Mouse (Mus musculus): ENCODE measurements around the gene H2-D1. TPM values are rescaled to one million over a fixed set of nuclear protein-coding genes. Genes with fewer than 3 reads are reported as not detected.

Gene H2-D1
- polyA plus RNA-seq, 1 experiment from 2014 or later = 141 TPM

Small RNA genes within 50 kb of the gene (microRNA-seq; reads per million reads assigned to microRNA genes)
- 1.8 reads per million for gene Mir6975
- 0.79 reads per million for gene Mir8094

Other genes starting within 250 kb of the H2-D1 start
- 0.14 and 0.25 TPM in 2 replicates for gene Vwa7, start 246.2 kb upstream of the H2-D1 start, polyA plus RNA-seq (2015; fragmentation: Nextera tagmentation; extraction: Ambion mirVana)
- 4.3 and 4.6 TPM in 2 replicates for gene Sapcd1, start 234.7 kb upstream of the H2-D1 start, polyA plus RNA-seq (2015; fragmentation: Nextera tagmentation; extraction: Ambion mirVana)
- gene Msh5, start 216.0 kb upstream of the H2-D1 start, polyA plus RNA-seq (2015; fragmentation: Nextera tagmentation; extraction: Ambion mirVana) = 4.7 and 4.9 TPM in 2 replicates
- 298 and 322 TPM in 2 replicates for gene Clic1, start 212.8 kb upstream of the H2-D1 start, polyA plus RNA-seq (2015; fragmentation: Nextera tagmentation; extraction: Ambion mirVana)
- 305 and 309 TPM in 2 replicates for gene Ddah2, start 203.7 kb upstream of the H2-D1 start, polyA plus RNA-seq (2015; fragmentation: Nextera tagmentation; extraction: Ambion mirVana)
- gene Ly6g6c, start 197.3 kb upstream of the H2-D1 start, polyA plus RNA-seq (2015; fragmentation: Nextera tagmentation; extraction: Ambion mirVana) = 0.53 and 0.97 TPM in 2 replicates
- gene Mpig6b, start 196.5 kb upstream of the H2-D1 start, polyA plus RNA-seq (2015; fragmentation: Nextera tagmentation; extraction: Ambion mirVana) = 1.1 and 1.2 TPM in 2 replicates
- 1.8 and 2.3 TPM in 2 replicates for gene Ly6g6e, start 185.8 kb upstream of the H2-D1 start, polyA plus RNA-seq (2015; fragmentation: Nextera tagmentation; extraction: Ambion mirVana)
- gene Ly6g6d, start 184.7 kb upstream of the H2-D1 start, polyA plus RNA-seq (2015; fragmentation: Nextera tagmentation; extraction: Ambion mirVana) = 7.0 and 9.0 TPM in 2 replicates
- 0.31 and 0.79 TPM in 2 replicates for gene Ly6g6f, start 177.1 kb upstream of the H2-D1 start, polyA plus RNA-seq (2015; fragmentation: Nextera tagmentation; extraction: Ambion mirVana)
- 98.3 and 100 TPM in 2 replicates for gene Abhd16a, start 173.5 kb upstream of the H2-D1 start, polyA plus RNA-seq (2015; fragmentation: Nextera tagmentation; extraction: Ambion mirVana)
- gene Ly6g5c, start 154.5 kb upstream of the H2-D1 start, polyA plus RNA-seq (2015; fragmentation: Nextera tagmentation; extraction: Ambion mirVana) = not detected in 2 replicates
- 0.60 and 1.1 TPM in 2 replicates for gene Ly6g5b, start 147.3 kb upstream of the H2-D1 start, polyA plus RNA-seq (2015; fragmentation: Nextera tagmentation; extraction: Ambion mirVana)
- gene Gpank1, start 141.3 kb upstream of the H2-D1 start, polyA plus RNA-seq (2015; fragmentation: Nextera tagmentation; extraction: Ambion mirVana) = 18.3 and 19.7 TPM in 2 replicates
- 242 and 248 TPM in 2 replicates for gene Csnk2b, start 140.7 kb upstream of the H2-D1 start, polyA plus RNA-seq (2015; fragmentation: Nextera tagmentation; extraction: Ambion mirVana)
- 9.7 and 10.4 TPM in 2 replicates for gene D17H6S53E, start 136.4 kb upstream of the H2-D1 start, polyA plus RNA-seq (2015; fragmentation: Nextera tagmentation; extraction: Ambion mirVana)
- gene Apom, start 130.7 kb upstream of the H2-D1 start, polyA plus RNA-seq (2015; fragmentation: Nextera tagmentation; extraction: Ambion mirVana) = 1.4 and 13.6 TPM in 2 replicates
- 46.3 and 54.9 TPM in 2 replicates for gene Bag6, start 127.6 kb upstream of the H2-D1 start, polyA plus RNA-seq (2015; fragmentation: Nextera tagmentation; extraction: Ambion mirVana)
- 151 and 167 TPM in 2 replicates for gene Prrc2a, start 97.8 kb upstream of the H2-D1 start, polyA plus RNA-seq (2015; fragmentation: Nextera tagmentation; extraction: Ambion mirVana)
- gene Aif1, start 86.7 kb upstream of the H2-D1 start, polyA plus RNA-seq (2015; fragmentation: Nextera tagmentation; extraction: Ambion mirVana) = 7.3 and 8.0 TPM in 2 replicates
- 11.3 and 12.4 TPM in 2 replicates for gene Lst1, start 74.3 kb upstream of the H2-D1 start, polyA plus RNA-seq (2015; fragmentation: Nextera tagmentation; extraction: Ambion mirVana)
- gene Ltb, start 68.3 kb upstream of the H2-D1 start, polyA plus RNA-seq (2015; fragmentation: Nextera tagmentation; extraction: Ambion mirVana) = 1.0 and 1.5 TPM in 2 replicates
- 0.09 and 0.24 TPM in 2 replicates for gene Tnf, start 60.7 kb upstream of the H2-D1 start, polyA plus RNA-seq (2015; fragmentation: Nextera tagmentation; extraction: Ambion mirVana)
- 0.30 TPM in 1 of 2 replicates, not detected in the other for gene Lta, start 57.4 kb upstream of the H2-D1 start, polyA plus RNA-seq (2015; fragmentation: Nextera tagmentation; extraction: Ambion mirVana)
- 1.2 TPM in 1 of 2 replicates, not detected in the other for gene Gm16181, start 41.9 kb upstream of the H2-D1 start, polyA plus RNA-seq (2015; fragmentation: Nextera tagmentation; extraction: Ambion mirVana)
- gene Atp6v1g2, start 29.1 kb upstream of the H2-D1 start, polyA plus RNA-seq (2015; fragmentation: Nextera tagmentation; extraction: Ambion mirVana) = 4.9 and 5.9 TPM in 2 replicates
- 10.0 and 11.0 TPM in 2 replicates for gene Nfkbil1, start 26.9 kb upstream of the H2-D1 start, polyA plus RNA-seq (2015; fragmentation: Nextera tagmentation; extraction: Ambion mirVana)
- 437 and 448 TPM in 2 replicates for gene Ddx39b, start 21.0 kb upstream of the H2-D1 start, polyA plus RNA-seq (2015; fragmentation: Nextera tagmentation; extraction: Ambion mirVana)
- 0.24 and 0.38 TPM in 2 replicates for gene H2-Q1, start 57.7 kb downstream of the H2-D1 start, polyA plus RNA-seq (2015; fragmentation: Nextera tagmentation; extraction: Ambion mirVana)
- gene H2-Q2, start 79.5 kb downstream of the H2-D1 start, polyA plus RNA-seq (2015; fragmentation: Nextera tagmentation; extraction: Ambion mirVana) = 6.5 and 7.0 TPM in 2 replicates
- 5.9 and 6.5 TPM in 2 replicates for gene H2-Q4, start 116.9 kb downstream of the H2-D1 start, polyA plus RNA-seq (2015; fragmentation: Nextera tagmentation; extraction: Ambion mirVana)
- 0.48 and 1.5 TPM in 2 replicates for gene H2-Q6, start 162.1 kb downstream of the H2-D1 start, polyA plus RNA-seq (2015; fragmentation: Nextera tagmentation; extraction: Ambion mirVana)
- 5.0 and 6.1 TPM in 2 replicates for gene H2-Q7, start 176.4 kb downstream of the H2-D1 start, polyA plus RNA-seq (2015; fragmentation: Nextera tagmentation; extraction: Ambion mirVana)
- 1.3 and 7.4 TPM in 2 replicates for gene H2-Q10, start 207.4 kb downstream of the H2-D1 start, polyA plus RNA-seq (2015; fragmentation: Nextera tagmentation; extraction: Ambion mirVana)
- gene Pou5f1, start 243.3 kb downstream of the H2-D1 start, polyA plus RNA-seq (2015; fragmentation: Nextera tagmentation; extraction: Ambion mirVana) = not detected in 2 replicates